Mouse (Mus musculus): Measurements from ENCODE around the gene Epb41l4b. TPM values are rescaled to one million over a fixed set of nuclear protein-coding genes. Genes with fewer than 3 reads are reported as not detected.
A peak's percentile ranks its signal among the peaks of the same experiment; 100 is the strongest.

Gene Epb41l4b
- polyA plus RNA-seq, 1 experiment from 2014 or later = 1.0 TPM

GRCm38 (mm10) chr4:56989431-56990214 lies 153.6 kb downstream of the Epb41l4b start:
- H3K36me3 ChIP-seq (ENCODE audit: control insufficient read depth, insufficient read depth) = no peaks in the 10 kb centered on the region
- no peak for ATAC-seq (replicated peaks; ENCODE audit: extremely low read depth, insufficient read depth, low FRiP score)
- H3K9me3 ChIP-seq (replicated peaks; ENCODE audit: control insufficient read depth, low read length) = peaks cover 4% of the 10 kb centered on the region
- peak overlapping the region; percentile 91 for H3K4me2 ChIP-seq (ENCODE audit: low read depth, low read length)
- H3K27me3 ChIP-seq (ENCODE audit: control insufficient read depth, insufficient read depth, low read length) = peaks cover 32% of the 10 kb centered on the region
- H3K4me3 ChIP-seq (ENCODE audit: low read length) = peak overlapping the region; percentile 66
- H3K4me1 ChIP-seq (ENCODE audit: control insufficient read depth, insufficient read depth, low read length) = no peaks in the 10 kb centered on the region
- H3K9ac ChIP-seq (ENCODE audit: low read length) = peak overlapping the region; percentile 70
- 7% methylated on average over 45 of the region's 45 CpGs for WGBS
- no peak overlapping the region for H3K27ac ChIP-seq (ENCODE audit: low read length)

DNA sequence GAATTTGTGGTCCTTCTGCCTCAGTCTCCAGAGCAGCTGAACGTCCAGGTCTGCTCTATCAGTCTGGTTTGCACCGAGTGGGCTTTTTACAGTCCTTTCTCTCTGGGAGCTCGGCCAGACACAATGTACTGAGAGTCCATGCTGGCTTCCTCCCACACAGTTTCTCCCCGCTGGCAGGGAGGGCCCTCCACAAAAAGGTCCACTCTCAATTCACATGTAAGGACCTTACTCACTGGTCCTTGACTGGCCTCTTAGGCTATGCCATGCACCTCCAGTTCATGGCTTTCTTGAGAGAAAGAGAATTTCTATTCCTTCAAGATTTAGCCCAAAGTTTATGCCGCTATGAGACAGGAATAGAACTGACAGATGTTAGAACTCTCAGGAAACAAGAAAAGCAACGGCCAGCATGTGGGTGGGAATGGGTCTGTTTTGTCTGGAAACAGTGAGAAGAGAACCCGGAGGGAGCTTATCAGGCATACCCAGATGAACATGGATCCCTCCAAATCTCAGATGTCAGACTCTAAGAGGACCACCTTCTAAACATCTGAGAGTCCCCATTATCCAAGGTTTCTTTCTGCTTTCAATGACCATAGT lies 177.6 kb downstream of the Epb41l4b start:
- Histone ChIP-seq H3K9me3 (replicated peaks; ENCODE audit: control insufficient read depth, low read length) (no peaks in the 10 kb centered on the region), H3K27ac (ENCODE audit: low read length) (no peak overlapping the region), H3K36me3 (ENCODE audit: control insufficient read depth, insufficient read depth) (no peaks in the 10 kb centered on the region), H3K4me2 (ENCODE audit: low read depth, low read length) (no peak overlapping the region), H3K4me3 (ENCODE audit: low read length) (no peak overlapping the region), H3K27me3 (ENCODE audit: control insufficient read depth, insufficient read depth, low read length) (no peaks in the 10 kb centered on the region), H3K4me1 (ENCODE audit: control insufficient read depth, insufficient read depth, low read length) (0 out of 2 replicates have a peak, but pooled peaks cover 4% of the 10 kb centered on the region), H3K9ac (ENCODE audit: low read length) (no peak overlapping the region)
- WGBS = 48% methylated on average over 7 of the region's 7 CpGs
- ATAC-seq (replicated peaks; ENCODE audit: extremely low read depth, insufficient read depth, low FRiP score) = no peak

DNA sequence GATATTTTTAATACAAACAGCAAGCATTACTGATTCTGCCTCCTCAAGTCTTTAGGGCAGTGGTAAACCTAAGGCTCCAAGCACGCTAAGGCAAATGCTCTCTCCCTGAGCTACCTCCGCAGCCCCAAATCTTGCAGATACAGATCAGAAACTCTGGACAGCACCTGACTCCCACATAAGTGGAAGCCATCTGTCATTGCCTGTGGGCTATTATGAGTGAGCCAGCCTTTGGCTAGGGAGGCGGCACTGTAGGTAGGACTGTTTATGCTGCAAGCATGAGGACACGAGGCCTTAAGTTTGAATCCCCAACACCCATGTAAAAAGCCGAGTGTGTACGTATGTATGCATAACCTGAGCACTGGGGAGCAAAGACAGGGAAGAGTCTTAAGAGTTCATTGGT lies 179.6 kb downstream of the Epb41l4b start:
- H3K4me2 ChIP-seq (ENCODE audit: low read depth, low read length) = no peak overlapping the region
- H3K9me3 ChIP-seq (replicated peaks; ENCODE audit: control insufficient read depth, low read length) = no peaks in the 10 kb centered on the region
- H3K4me1 ChIP-seq (ENCODE audit: control insufficient read depth, insufficient read depth, low read length) = 0 out of 2 replicates have a peak, but pooled peaks cover 4% of the 10 kb centered on the region
- ATAC-seq (replicated peaks; ENCODE audit: extremely low read depth, insufficient read depth, low FRiP score) = no peak
- 85% methylated on average over 6 of the region's 6 CpGs for WGBS
- H3K36me3 ChIP-seq (ENCODE audit: control insufficient read depth, insufficient read depth) = no peaks in the 10 kb centered on the region
- H3K27me3 ChIP-seq (ENCODE audit: control insufficient read depth, insufficient read depth, low read length) = no peaks in the 10 kb centered on the region
- H3K4me3 ChIP-seq (ENCODE audit: low read length) = no peak overlapping the region
- H3K27ac ChIP-seq (ENCODE audit: low read length) = no peak overlapping the region
- no peak overlapping the region for H3K9ac ChIP-seq (ENCODE audit: low read length)

- H3K9me3 ChIP-seq (replicated peaks; ENCODE audit: control insufficient read depth, low read length) = no peaks in the 10 kb centered on the region
- H3K27me3 ChIP-seq (ENCODE audit: control insufficient read depth, insufficient read depth, low read length) = no peaks in the 10 kb centered on the region
- H3K27ac ChIP-seq (ENCODE audit: low read length) = no peak overlapping the region
- no peaks in the 10 kb centered on the region for H3K36me3 ChIP-seq (ENCODE audit: control insufficient read depth, insufficient read depth)
- H3K4me3 ChIP-seq (ENCODE audit: low read length) = no peak overlapping the region
- no peak overlapping the region for H3K4me2 ChIP-seq (ENCODE audit: low read depth, low read length)
- no peak for ATAC-seq (replicated peaks; ENCODE audit: extremely low read depth, insufficient read depth, low FRiP score)
- H3K9ac ChIP-seq (ENCODE audit: low read length) = no peak overlapping the region
- H3K4me1 ChIP-seq (ENCODE audit: control insufficient read depth, insufficient read depth, low read length) = peaks cover 13% of the 10 kb centered on the region
- 49% methylated on average over 12 of the region's 12 CpGs for WGBS
Measured at GRCm38 (mm10) chr4:56961320-56961925, 181.8 kb downstream of the Epb41l4b start.

GRCm38 (mm10) chr4:56957518-56957917 lies 185.7 kb downstream of the Epb41l4b start:
- no peak overlapping the region for H3K9ac ChIP-seq (ENCODE audit: low read length)
- H3K9me3 ChIP-seq (replicated peaks; ENCODE audit: control insufficient read depth, low read length) = no peaks in the 10 kb centered on the region
- H3K27ac ChIP-seq (ENCODE audit: low read length) = no peak overlapping the region
- WGBS = 32% methylated on average over 9 of the region's 9 CpGs
- no peak overlapping the region; the same call in 1 of the 2 replicates for H3K4me2 ChIP-seq (ENCODE audit: low read depth, low read length)
- H3K36me3 ChIP-seq (ENCODE audit: control insufficient read depth, insufficient read depth) = no peaks in the 10 kb centered on the region
- 0 out of 2 replicates have a peak, but pooled peaks have one; percentile 41 for ATAC-seq (replicated peaks; ENCODE audit: extremely low read depth, insufficient read depth, low FRiP score)
- no peak overlapping the region for H3K4me3 ChIP-seq (ENCODE audit: low read length)
- no peaks in the 10 kb centered on the region for H3K27me3 ChIP-seq (ENCODE audit: control insufficient read depth, insufficient read depth, low read length)
- H3K4me1 ChIP-seq (ENCODE audit: control insufficient read depth, insufficient read depth, low read length) = peaks cover 15% of the 10 kb centered on the region

DNA sequence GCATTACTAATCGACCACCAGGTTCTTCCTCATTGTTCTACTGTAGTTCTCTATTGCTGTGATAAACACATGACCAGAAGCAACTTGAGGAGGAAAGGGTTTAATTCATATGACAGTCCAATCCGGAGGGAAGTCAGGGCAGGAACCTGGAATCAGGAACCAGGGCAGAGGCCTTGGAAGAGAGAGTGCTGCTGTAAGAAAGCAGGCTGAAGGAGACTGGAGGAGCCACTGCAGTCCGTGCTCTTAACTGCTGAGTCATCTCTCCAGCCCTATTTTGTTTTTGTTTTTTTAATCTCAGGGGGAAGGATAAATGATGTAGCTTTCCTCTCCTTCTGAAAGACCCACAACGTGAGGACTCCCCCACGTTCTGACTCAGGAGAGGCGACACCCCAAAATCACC lies 190.0 kb downstream of the Epb41l4b start:
- peaks cover 11% of the 10 kb centered on the region for H3K4me1 ChIP-seq (ENCODE audit: control insufficient read depth, insufficient read depth, low read length)
- H3K4me3 ChIP-seq (ENCODE audit: low read length) = no peak overlapping the region
- H3K36me3 ChIP-seq (ENCODE audit: control insufficient read depth, insufficient read depth) = no peaks in the 10 kb centered on the region
- 64% methylated on average over 6 of the region's 6 CpGs for WGBS
- no peak for ATAC-seq (replicated peaks; ENCODE audit: extremely low read depth, insufficient read depth, low FRiP score)
- no peak overlapping the region for H3K4me2 ChIP-seq (ENCODE audit: low read depth, low read length)
- H3K27ac ChIP-seq (ENCODE audit: low read length) = no peak overlapping the region
- no peak overlapping the region for H3K9ac ChIP-seq (ENCODE audit: low read length)
- H3K27me3 ChIP-seq (ENCODE audit: control insufficient read depth, insufficient read depth, low read length) = no peaks in the 10 kb centered on the region
- H3K9me3 ChIP-seq (replicated peaks; ENCODE audit: control insufficient read depth, low read length) = no peaks in the 10 kb centered on the region

DNA sequence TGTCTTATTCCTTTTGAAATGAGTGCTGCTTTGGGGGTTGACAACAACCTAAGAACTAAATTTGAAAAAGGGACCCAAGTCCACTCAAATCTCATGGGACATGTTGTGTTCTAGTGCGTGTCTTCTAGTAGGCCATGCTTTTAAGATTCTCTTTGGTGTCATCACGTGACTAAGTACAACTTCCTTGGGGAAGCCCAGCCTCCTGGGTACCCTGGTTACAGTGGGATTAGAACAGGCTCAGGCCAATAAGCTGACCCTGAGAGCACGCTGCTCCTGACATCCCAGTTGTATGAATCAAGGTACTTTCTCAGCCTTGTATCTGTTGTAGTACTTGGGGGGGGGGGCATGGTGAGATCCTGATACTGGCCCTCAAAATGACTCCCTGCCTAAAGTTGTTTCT lies 191.5 kb downstream of the Epb41l4b start:
- no peak overlapping the region for H3K9ac ChIP-seq (ENCODE audit: low read length)
- H3K27me3 ChIP-seq (ENCODE audit: control insufficient read depth, insufficient read depth, low read length) = no peaks in the 10 kb centered on the region
- no peak overlapping the region for H3K27ac ChIP-seq (ENCODE audit: low read length)
- H3K4me3 ChIP-seq (ENCODE audit: low read length) = no peak overlapping the region
- H3K36me3 ChIP-seq (ENCODE audit: control insufficient read depth, insufficient read depth) = no peaks in the 10 kb centered on the region
- WGBS = 85% methylated on average over 3 of the region's 3 CpGs
- H3K4me2 ChIP-seq (ENCODE audit: low read depth, low read length) = no peak overlapping the region
- H3K4me1 ChIP-seq (ENCODE audit: control insufficient read depth, insufficient read depth, low read length) = peaks cover 8% of the 10 kb centered on the region
- no peaks in the 10 kb centered on the region for H3K9me3 ChIP-seq (replicated peaks; ENCODE audit: control insufficient read depth, low read length)
- no peak for ATAC-seq (replicated peaks; ENCODE audit: extremely low read depth, insufficient read depth, low FRiP score)

GRCm38 (mm10) chr4:56949494-56949893 lies 193.7 kb downstream of the Epb41l4b start:
- H3K27me3 ChIP-seq (ENCODE audit: control insufficient read depth, insufficient read depth, low read length) = no peaks in the 10 kb centered on the region
- 63% methylated on average over 6 of the region's 6 CpGs for WGBS
- ATAC-seq (replicated peaks; ENCODE audit: extremely low read depth, insufficient read depth, low FRiP score) = no peak
- no peak overlapping the region for H3K4me2 ChIP-seq (ENCODE audit: low read depth, low read length)
- H3K36me3 ChIP-seq (ENCODE audit: control insufficient read depth, insufficient read depth) = no peaks in the 10 kb centered on the region
- no peaks in the 10 kb centered on the region for H3K9me3 ChIP-seq (replicated peaks; ENCODE audit: control insufficient read depth, low read length)
- H3K4me1 ChIP-seq (ENCODE audit: control insufficient read depth, insufficient read depth, low read length) = peaks cover 15% of the 10 kb centered on the region
- H3K4me3 ChIP-seq (ENCODE audit: low read length) = no peak overlapping the region
- H3K27ac ChIP-seq (ENCODE audit: low read length) = peak overlapping the region; percentile 18; the same call in 1 of the 2 replicates
- H3K9ac ChIP-seq (ENCODE audit: low read length) = no peak overlapping the region

Measured in heart, embryonic 16.5 days (tissue).